In the genomic region with DNA sequence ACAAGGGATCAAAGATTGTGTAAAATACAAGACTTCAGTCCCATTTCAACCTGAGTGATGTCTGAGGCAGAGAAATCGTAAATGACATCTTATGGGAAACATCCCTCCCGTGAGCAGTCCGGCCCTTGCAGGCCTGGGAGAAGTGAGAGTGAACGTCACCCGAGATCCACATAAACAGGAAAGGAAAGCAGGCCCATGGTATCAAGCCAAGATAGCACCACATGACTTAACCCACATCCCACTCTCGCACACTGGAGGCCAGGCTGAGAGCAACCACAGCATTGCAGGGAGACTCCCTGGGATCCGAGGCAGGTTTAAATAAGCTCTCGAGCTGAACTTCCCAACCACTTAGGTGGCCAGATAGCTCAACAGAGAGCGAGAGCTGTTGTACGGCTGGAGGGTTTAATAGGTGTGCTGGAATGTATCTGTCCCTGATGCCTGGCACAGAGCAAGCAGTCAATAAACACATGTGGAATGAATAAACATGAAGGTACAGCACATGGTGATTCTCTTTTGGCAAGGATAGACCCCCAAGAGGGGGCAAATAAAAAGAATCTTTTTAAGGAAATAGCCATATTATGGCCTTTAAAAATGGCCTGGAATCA, we compare ENCODE assay signal across 17 mouse cellular contexts.
DNase-seq lines count a peak whose midpoint lies in the region; ATAC-seq and TF ChIP-seq lines count a peak whose summit lies in the region.
"Had no signal": no experiment of that assay in that cellular context is flagged by ENCODE, and none has a peak within 500 bp of the region (broad histone marks: within the 10 kb centered on the region; RNA-seq: fewer than 3 reads in every experiment).

No protein-coding gene starts in this region.

- peaks cover 4% of the 10 kb centered on the region; the same call in 1 of the 2 replicates for H3K4me1 ChIP-seq in lung, embryonic 14.5 days (ENCODE audit: insufficient read depth)
- H3K4me1 ChIP-seq in lung, adult 2 months (ENCODE audit: control insufficient read depth, insufficient read depth, low read length), result no peaks in the 10 kb centered on the region
- H3K4me1 ChIP-seq in limb, embryonic 11.5 days (ENCODE audit: control insufficient read depth, insufficient read depth, low read length), result peaks cover 8% of the 10 kb centered on the region; the same call in 1 of the 2 replicates
- H3K4me1 ChIP-seq: liver, embryonic 13.5 days; midbrain, embryonic 13.5 days had no signal

- no peaks in the 10 kb centered on the region for H3K9me3 ChIP-seq in lung, embryonic 14.5 days (ENCODE audit: low read depth, low read length)
- no peaks in the 10 kb centered on the region for H3K9me3 ChIP-seq in limb, embryonic 11.5 days (ENCODE audit: control insufficient read depth, low read length)
- H3K9me3 ChIP-seq: liver, embryonic 13.5 days; midbrain, embryonic 13.5 days had no signal

- TF ChIP-seq CTCF in lung, embryonic 14.5 days (IDR thresholded peaks at IDR 0.05; ENCODE audit: low read depth), result no peak
- TF ChIP-seq CTCF in lung, adult 2 months (IDR thresholded peaks at IDR 0.05; ENCODE audit: insufficient read depth, low read length), result no peak

- no peak for TF ChIP-seq POLR2A in lung, adult 2 months (IDR thresholded peaks at IDR 0.05; ENCODE audit: borderline replicate concordance, extremely low read depth, low read depth, low read length)

- DNase-seq in frontal cortex, postnatal 36 days (ENCODE audit: low spot score in 2 of 2), result no peak
- peak; percentile 34 for DNase-seq in lung, embryonic 14.5 days
- DNase-seq in lung, adult 2 months, result no peak
- DNase-seq in limb, embryonic 11.5 days (ENCODE audit: low spot score), result peak; percentile 50
- no peak for DNase-seq in left cerebral cortex, postnatal 36 days (ENCODE audit: low spot score in 2 of 2)
- DNase-seq in cerebellum, postnatal 36 days, result no peak
- DNase-seq: cerebellum, adult 9-10 months; forebrain, postnatal 0 days; gastrocnemius, postnatal 14 days; layer of hippocampus, postnatal 36 days; liver, embryonic 13.5 days; right cerebral cortex, postnatal 14 days; thymus, postnatal 25 days had no signal

- H3K4me3 ChIP-seq in lung, embryonic 14.5 days (ENCODE audit: low read depth, low read length), result no peak overlapping the region
- no peak overlapping the region for H3K4me3 ChIP-seq in lung, adult 2 months (replicated peaks; ENCODE audit: extremely low read depth, low read depth, low read length)
- H3K4me3 ChIP-seq in limb, embryonic 11.5 days (ENCODE audit: low read depth, low read length), result no peak overlapping the region
- H3K4me3 ChIP-seq: liver, embryonic 13.5 days; midbrain, embryonic 13.5 days had no signal

- H3K27me3 ChIP-seq in lung, embryonic 14.5 days (ENCODE audit: insufficient read depth, low read length), result no peaks in the 10 kb centered on the region
- 0 out of 2 replicates have a peak, but pooled peaks cover 1% of the 10 kb centered on the region for H3K27me3 ChIP-seq in limb, embryonic 11.5 days (ENCODE audit: control insufficient read depth, insufficient read depth, low read length)
- H3K27me3 ChIP-seq: liver, embryonic 13.5 days; midbrain, embryonic 13.5 days had no signal

- intact Hi-C loops in left cerebral cortex, postnatal 36 days (cut with DNase I), result no loop called here

- H3K36me3 ChIP-seq in lung, embryonic 14.5 days (ENCODE audit: insufficient read depth), result no peaks in the 10 kb centered on the region
- no peaks in the 10 kb centered on the region for H3K36me3 ChIP-seq in limb, embryonic 11.5 days (ENCODE audit: control insufficient read depth, insufficient read depth, low read length)
- H3K36me3 ChIP-seq: liver, embryonic 13.5 days; midbrain, embryonic 13.5 days had no signal

- H3K4me2 ChIP-seq in lung, embryonic 14.5 days, result no peak overlapping the region
- no peak overlapping the region for H3K4me2 ChIP-seq in limb, embryonic 11.5 days (ENCODE audit: low read depth, severe bottlenecking)
- H3K4me2 ChIP-seq: liver, embryonic 13.5 days; midbrain, embryonic 13.5 days had no signal

- 62% methylated on average over 10 of the region's 10 CpGs for WGBS in lung, embryonic 14.5 days
- whole genome bisulfite sequencing in lung, adult 2 months, result 56% methylated on average over 10 of the region's 10 CpGs
- 18% methylated on average over 10 of the region's 10 CpGs for WGBS in limb, embryonic 11.5 days

- 0 out of 2 replicates have a peak, but pooled peaks have one; percentile 6 for ATAC-seq in frontal cortex, adult (ENCODE audit: low TSS enrichment)
- ATAC-seq in lung, embryonic 14.5 days (ENCODE audit: insufficient read depth), result no peak
- no peak for ATAC-seq in limb, embryonic 11.5 days (ENCODE audit: insufficient number of reproducible peaks, low FRiP score, low TSS enrichment, low read depth)
- no peak for ATAC-seq in erythroblast, adult 5-6 weeks (replicated peaks; ENCODE audit: low FRiP score, poor library complexity, severe bottlenecking)
- ATAC-seq: forebrain, postnatal 0 days; inflammation-experienced regulatory T-cells, adult 6 months; midbrain, embryonic 13.5 days had no signal

- H3K27ac ChIP-seq in lung, embryonic 14.5 days (ENCODE audit: low read depth), result no peak overlapping the region
- H3K27ac ChIP-seq in limb, embryonic 11.5 days (replicated peaks; ENCODE audit: low read depth, low read length), result no peak overlapping the region
- H3K27ac ChIP-seq: liver, embryonic 13.5 days; midbrain, embryonic 13.5 days had no signal

- H3K9ac ChIP-seq in lung, embryonic 14.5 days, result no peak overlapping the region
- H3K9ac ChIP-seq in limb, embryonic 11.5 days (ENCODE audit: low read length), result no peak overlapping the region
- H3K9ac ChIP-seq: forebrain, postnatal 0 days; liver, embryonic 13.5 days; midbrain, embryonic 13.5 days had no signal

Comparison
In these comparisons a context has a peak if more than half of its experiments do, and no peak if none do; other contexts are left out.
1. DNase-seq: peak in lung, embryonic 14.5 days (single experiment) and limb, embryonic 11.5 days (single experiment); none in frontal cortex, postnatal 36 days (0 of 2), lung, adult 2 months (single experiment), left cerebral cortex, postnatal 36 days (0 of 2) and cerebellum, postnatal 36 days (0 of 2).